Mouse (Mus musculus) G1E (cell line): ENCODE results near the gene Slc9a9. TPM values are rescaled to one million over a fixed set of nuclear protein-coding genes. Genes with fewer than 3 reads are reported as not detected.

Source experiments
- ATAC-seq: 2 replicates; pipeline ENCODE4 v1.8.0; 2016; ENCODE audit warnings: mild to moderate bottlenecking; ENCODE audit not compliant: insufficient number of reproducible peaks, poor library complexity, low FRiP score, severe bottlenecking; ENCODE audit errors: extremely low read depth
- DNase-seq: peaks from one replicate; pipeline ENCODE4 v3.0.0; 2012; ENCODE audit warnings: low spot score
- H3K27me3 ChIP-seq: 2 replicates; pipeline ENCODE4 v1.6.1; 2012; ENCODE audit warnings: mild to moderate bottlenecking, low read length, inconsistent platforms; ENCODE audit not compliant: insufficient read depth
- H3K36me3 ChIP-seq: replicated peaks from 2 replicates; pipeline ENCODE3; 2012; ENCODE audit warnings: mild to moderate bottlenecking, inconsistent platforms
- H3K4me1 ChIP-seq: 2 replicates; pipeline ENCODE4 v1.6.1; 2012; ENCODE audit warnings: low read depth, low read length, inconsistent platforms, mixed read lengths; ENCODE audit not compliant: insufficient read depth
- H3K4me3 ChIP-seq: 2 replicates; pipeline ENCODE4 v1.5.1; 2012; ENCODE audit warnings: low read depth, mild to moderate bottlenecking, inconsistent platforms, low read length, moderate library complexity, mixed read lengths
- H3K9me3 ChIP-seq: replicated peaks from 2 replicates; pipeline ENCODE4 v1.6.1; 2012; ENCODE audit warnings: inconsistent platforms
- CTCF ChIP-seq: IDR thresholded peaks from 2 replicates; pipeline ENCODE4 v1.5.1; 2012; ENCODE audit warnings: low read depth, low read length, inconsistent platforms, mixed read lengths
- GATA1 ChIP-seq: IDR thresholded peaks from 2 replicates; pipeline ENCODE4 v1.6.1; 2012; ENCODE audit warnings: borderline replicate concordance, low read length, inconsistent platforms, mixed read lengths
- GATA2 ChIP-seq: IDR thresholded peaks from 2 replicates; pipeline ENCODE4 v1.6.1; 2012; ENCODE audit warnings: low read depth, low read length, inconsistent platforms, borderline replicate concordance
- POLR2AphosphoS5 ChIP-seq: IDR thresholded peaks from 2 replicates; pipeline ENCODE4 v1.6.1; 2012; ENCODE audit warnings: low read depth, low read length, inconsistent platforms; ENCODE audit not compliant: insufficient replicate concordance
- TAL1 ChIP-seq: conservative IDR thresholded peaks from 2 replicates; pipeline ENCODE4 v1.6.1; 2012; ENCODE audit warnings: low read depth, low read length, inconsistent platforms, mixed read lengths
- polyA plus RNA-seq: library from polyadenylated mRNA; stranded (reverse); fragments of >175 nt; gene quantifications from 2 replicates; pipeline ENCODE4 v1.2.3, GENCODE M21; 2012
- total RNA-seq, 2 experiments: library from RNA; stranded (forward) in 1 of 2; stranded (reverse) in 1 of 2; fragments of 200-1000 nt in 1 of 2; fragments of >200 nt in 1 of 2; fragmentation: Nextera tagmentation in 1 of 2; gene quantifications; 2 replicates each; pipeline ENCODE4 v1.2.3; 2014 to 2017

The Slc9a9 gene
- total and polyA plus RNA-seq, 3 experiments, result 0.11 TPM; not detected in 2

- no peak overlapping the region for H3K4me3 ChIP-seq
- ATAC-seq (no peak), DNase-seq (no peak)
- no peaks in the 10 kb centered on the region for H3K27me3 ChIP-seq
- H3K36me3 ChIP-seq, result no peaks in the 10 kb centered on the region
- H3K4me1 ChIP-seq, result no peaks in the 10 kb centered on the region
- H3K9me3 ChIP-seq, result peaks cover 13% of the 10 kb centered on the region
- TF ChIP-seq CTCF (no peak), GATA2 (no peak), TAL1 (no peak), POLR2AphosphoS5 (no peak), GATA1 (no peak)
These were observed 242.4 kb downstream of the Slc9a9 start for GRCm38 (mm10) chr9:94912071-94912470.

GRCm38 (mm10) chr9:94922062-94922461, 252.4 kb downstream of the Slc9a9 start:
- Histone ChIP-seq H3K4me1 (no peaks in the 10 kb centered on the region), H3K27me3 (no peaks in the 10 kb centered on the region), H3K9me3 (peaks cover 20% of the 10 kb centered on the region), H3K4me3 (no peak overlapping the region), H3K36me3 (no peaks in the 10 kb centered on the region)
- DNase-seq (no peak), ATAC-seq (no peak)
- no peak for TF ChIP-seq TAL1
- no peak for TF ChIP-seq GATA1
- no peak for TF ChIP-seq POLR2AphosphoS5
- TF ChIP-seq GATA2, result no peak
- TF ChIP-seq CTCF, result no peak

- H3K9me3 ChIP-seq, result peaks cover 26% of the 10 kb centered on the region
- no peaks in the 10 kb centered on the region for H3K27me3 ChIP-seq
- no peaks in the 10 kb centered on the region for H3K36me3 ChIP-seq
- DNase-seq (no peak), ATAC-seq (no peak)
- TF ChIP-seq TAL1 (no peak), POLR2AphosphoS5 (no peak), GATA1 (no peak), GATA2 (no peak), CTCF (no peak)
- H3K4me1 ChIP-seq, result no peaks in the 10 kb centered on the region
- H3K4me3 ChIP-seq, result no peak overlapping the region
These were observed 256.1 kb downstream of the Slc9a9 start for GRCm38 (mm10) chr9:94925845-94926244.

GRCm38 (mm10) chr9:94927101-94927500, 257.4 kb downstream of the Slc9a9 start:
- no peaks in the 10 kb centered on the region for H3K4me1 ChIP-seq
- ATAC-seq, result no peak

GRCm38 (mm10) chr9:94945569-94946135, 275.9 kb downstream of the Slc9a9 start:
- Histone ChIP-seq H3K36me3 (no peaks in the 10 kb centered on the region), H3K27me3 (no peaks in the 10 kb centered on the region), H3K9me3 (peaks cover 18% of the 10 kb centered on the region), H3K4me1 (no peaks in the 10 kb centered on the region), H3K4me3 (no peak overlapping the region)
- ATAC-seq, result no peak
- TF ChIP-seq GATA1 (no peak), TAL1 (no peak), POLR2AphosphoS5 (no peak), CTCF (no peak), GATA2 (no peak)
- DNase-seq, result no peak

More at GRCm38 (mm10) chr9:94927101-94927500, 257.4 kb downstream of the Slc9a9 start:
- Histone ChIP-seq H3K27me3 (no peaks in the 10 kb centered on the region), H3K36me3 (no peaks in the 10 kb centered on the region), H3K9me3 (peaks cover 25% of the 10 kb centered on the region), H3K4me3 (no peak overlapping the region)
- DNase-seq, result no peak
- no peak for TF ChIP-seq POLR2AphosphoS5
- no peak for TF ChIP-seq GATA2

GRCm38 (mm10) chr9:94947246-94947645, 277.5 kb downstream of the Slc9a9 start:
- H3K9me3 ChIP-seq, result peaks cover 15% of the 10 kb centered on the region
- DNase-seq (no peak), ATAC-seq (no peak)
- no peak overlapping the region for H3K4me3 ChIP-seq
- H3K27me3 ChIP-seq, result no peaks in the 10 kb centered on the region
- H3K4me1 ChIP-seq, result no peaks in the 10 kb centered on the region
- TF ChIP-seq POLR2AphosphoS5 (no peak), GATA2 (no peak), GATA1 (no peak), TAL1 (no peak), CTCF (no peak)
- no peaks in the 10 kb centered on the region for H3K36me3 ChIP-seq

GRCm38 (mm10) chr9:94950676-94951075, 281.0 kb downstream of the Slc9a9 start:
- no peak overlapping the region for H3K4me3 ChIP-seq
- DNase-seq (no peak), ATAC-seq (no peak)
- peaks cover 11% of the 10 kb centered on the region for H3K9me3 ChIP-seq
- TF ChIP-seq CTCF, result no peak
- TF ChIP-seq GATA1, result no peak
- no peaks in the 10 kb centered on the region for H3K4me1 ChIP-seq
- H3K36me3 ChIP-seq, result no peaks in the 10 kb centered on the region
- H3K27me3 ChIP-seq, result no peaks in the 10 kb centered on the region
